Mouse (Mus musculus) common myeloid progenitor, adult 5-6 weeks (primary cell): ENCODE data around the gene Metrnl. TPM values are rescaled to one million over a fixed set of nuclear protein-coding genes. Genes with fewer than 3 reads are reported as not detected.

Experiments used
- ATAC-seq: replicated peaks from 2 replicates; pipeline ENCODE4 v1.8.0; 2016; ENCODE audit warnings: low read depth, mild to moderate bottlenecking, moderate TSS enrichment, inconsistent platforms; ENCODE audit not compliant: poor library complexity, severe bottlenecking
- total RNA-seq: library from RNA; stranded (forward); fragments of 200-1000, 187-1606 nt; gene quantifications from 2 replicates; pipeline ENCODE4 v1.2.3, GENCODE M21; 2017

Gene Metrnl
- total RNA-seq, 1 experiment from 2014 or later: 2.4 TPM

- no peak for ATAC-seq
Measured at GRCm38 (mm10) chr11:121683243-121683642, 18.1 kb upstream of the Metrnl start.

DNA sequence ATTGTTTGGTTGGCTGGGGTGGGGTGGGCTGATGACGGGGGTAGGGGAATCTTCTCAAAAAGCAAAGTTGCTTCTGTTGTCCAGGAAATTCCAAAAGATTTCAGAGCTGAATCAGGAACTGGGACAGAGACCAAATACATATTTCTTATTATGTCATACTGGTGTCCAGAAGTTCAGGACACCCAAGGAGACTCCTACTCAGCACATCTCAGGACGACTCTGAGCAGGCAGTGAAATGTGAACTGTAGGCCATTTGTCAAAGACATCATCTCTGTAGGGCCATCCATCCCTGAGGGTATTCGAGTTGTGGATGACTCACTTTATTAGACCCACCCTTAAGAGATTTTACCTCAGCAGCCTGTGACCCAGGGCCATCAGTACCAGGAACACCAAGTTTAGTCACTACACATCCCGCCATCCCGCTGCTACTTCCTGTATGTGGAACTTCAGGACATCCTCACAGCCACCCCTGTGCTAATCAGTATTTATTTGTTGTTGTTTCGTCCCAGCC lies 15.8 kb upstream of the Metrnl start:
- no peak for ATAC-seq

- ATAC-seq: no peak
Measured at GRCm38 (mm10) chr11:121686091-121686490, 15.3 kb upstream of the Metrnl start.

DNA sequence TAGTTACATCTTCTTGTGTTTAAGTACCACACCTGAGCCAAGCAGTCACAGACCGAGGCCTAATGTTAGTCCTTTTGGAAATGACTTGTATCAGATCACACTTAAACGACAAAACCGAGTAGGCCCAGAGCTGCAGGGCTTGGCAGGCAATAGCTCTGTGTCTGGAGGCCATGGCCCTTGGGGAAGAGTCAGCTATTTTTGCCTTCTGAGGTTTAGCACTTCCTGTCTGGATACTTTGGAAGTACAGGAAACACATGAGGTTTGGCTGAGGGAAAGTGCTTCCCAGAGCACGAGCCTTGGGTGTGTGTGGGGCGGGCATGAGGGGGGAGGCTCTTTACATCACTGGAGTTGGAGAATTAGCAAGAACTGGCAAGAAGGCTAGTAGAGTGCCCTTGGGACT lies 14.7 kb upstream of the Metrnl start:
- 0 out of 2 replicates have a peak, but pooled peaks have one; percentile 14 for ATAC-seq

GRCm38 (mm10) chr11:121688024-121688423 lies 13.3 kb upstream of the Metrnl start:
- peak; percentile 39 for ATAC-seq

GRCm38 (mm10) chr11:121695304-121696064 lies 5.9 kb upstream of the Metrnl start:
- peak; percentile 55 for ATAC-seq

GRCm38 (mm10) chr11:121697271-121697670 lies 4.1 kb upstream of the Metrnl start:
- ATAC-seq: no peak

DNA sequence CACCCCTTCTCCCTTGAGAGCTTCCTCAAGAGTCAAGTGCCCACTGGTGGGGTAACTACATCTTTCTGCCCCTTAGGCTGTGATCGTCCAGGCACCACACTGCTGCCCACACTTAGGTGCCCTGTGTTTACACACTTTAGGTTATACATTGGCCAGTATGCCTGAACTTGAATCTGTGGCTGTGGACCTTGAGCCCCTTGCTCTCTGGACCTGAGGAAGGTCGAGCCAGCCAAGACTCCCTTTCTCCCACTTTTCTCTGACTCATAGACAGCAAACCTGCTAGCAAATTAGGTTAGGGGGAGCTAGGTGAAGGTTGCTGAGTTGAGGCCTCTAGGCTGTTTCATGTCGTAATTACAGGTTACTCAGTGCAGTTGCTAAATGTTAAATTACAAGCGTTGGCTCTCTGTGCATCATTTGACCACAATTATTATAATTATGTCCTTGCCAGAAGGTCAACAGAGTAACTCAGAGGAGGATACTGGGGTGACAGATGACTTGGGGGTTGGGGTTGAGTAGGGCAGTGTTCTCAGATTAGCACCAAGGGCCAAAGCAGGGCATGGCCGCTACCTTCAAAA lies 2.9 kb upstream of the Metrnl start:
- no peak for ATAC-seq

DNA sequence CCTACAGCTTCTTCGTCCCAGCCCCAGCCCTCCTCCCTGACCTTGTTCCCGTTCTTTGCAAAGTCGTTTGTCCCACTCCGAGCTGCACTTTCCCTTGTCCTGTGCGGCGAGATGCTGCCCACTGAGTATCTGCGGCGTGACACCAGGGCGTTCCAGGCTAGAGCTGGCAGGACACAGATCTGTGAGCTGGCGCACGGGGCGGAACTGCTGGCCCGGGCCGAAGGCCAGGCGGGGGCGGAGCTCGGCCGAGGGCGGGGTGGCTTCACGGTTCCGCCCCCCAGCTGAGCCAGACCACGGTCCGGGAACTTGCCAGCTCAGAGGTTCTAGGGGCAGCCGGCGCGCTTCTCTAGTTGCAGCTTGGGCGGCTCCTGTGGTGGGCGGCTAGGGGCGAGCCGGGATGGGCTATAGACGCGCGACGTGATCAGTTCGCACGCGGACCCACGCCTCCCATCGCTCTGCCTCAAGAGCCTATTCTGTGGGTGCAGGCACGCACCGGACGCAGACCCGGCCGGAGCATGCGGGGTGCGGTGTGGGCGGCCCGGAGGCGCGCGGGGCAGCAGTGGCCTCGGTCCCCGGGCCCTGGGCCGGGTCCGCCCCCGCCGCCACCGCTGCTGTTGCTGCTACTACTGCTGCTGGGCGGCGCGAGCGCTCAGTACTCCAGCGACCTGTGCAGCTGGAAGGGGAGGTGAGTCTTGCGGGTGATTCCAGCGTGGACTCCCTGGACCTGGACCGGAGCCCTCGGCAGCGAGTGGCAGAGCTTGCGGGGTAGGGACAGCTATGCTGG lies 959 bp downstream of the Metrnl start:
- ATAC-seq: peak; percentile 66

- ATAC-seq: peak; percentile 36
Measured at GRCm38 (mm10) chr11:121702895-121703618, 1.7 kb downstream of the Metrnl start.

DNA sequence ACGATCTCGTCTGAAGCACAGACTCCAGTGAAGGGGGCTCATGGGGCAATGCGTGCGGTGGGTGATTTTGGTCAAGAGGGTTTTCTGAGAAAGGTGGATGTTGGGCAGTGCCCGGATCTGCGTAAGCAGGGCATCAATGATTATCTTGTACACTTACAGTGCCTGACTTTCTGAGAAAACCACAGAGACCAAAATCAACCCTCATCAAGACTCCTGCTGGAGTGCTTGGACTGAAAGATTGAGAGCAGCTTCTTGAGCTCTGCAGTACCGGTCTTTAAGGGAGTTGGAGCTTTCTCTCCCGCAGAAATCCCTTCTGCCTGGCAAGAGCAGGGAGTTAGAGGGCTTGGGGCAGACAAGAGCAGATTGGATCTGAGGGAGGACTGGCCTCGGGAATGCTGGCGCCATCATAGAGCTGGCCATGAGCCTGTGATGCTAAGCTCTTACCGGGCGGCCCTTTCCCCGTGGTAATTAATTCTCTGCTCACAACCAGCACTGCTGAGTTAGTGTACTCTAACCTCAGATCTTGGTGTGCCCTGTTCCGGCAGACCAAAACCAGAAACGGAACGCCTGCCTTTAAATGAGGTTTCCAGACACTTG lies 2.4 kb downstream of the Metrnl start:
- ATAC-seq: peak; percentile 12

DNA sequence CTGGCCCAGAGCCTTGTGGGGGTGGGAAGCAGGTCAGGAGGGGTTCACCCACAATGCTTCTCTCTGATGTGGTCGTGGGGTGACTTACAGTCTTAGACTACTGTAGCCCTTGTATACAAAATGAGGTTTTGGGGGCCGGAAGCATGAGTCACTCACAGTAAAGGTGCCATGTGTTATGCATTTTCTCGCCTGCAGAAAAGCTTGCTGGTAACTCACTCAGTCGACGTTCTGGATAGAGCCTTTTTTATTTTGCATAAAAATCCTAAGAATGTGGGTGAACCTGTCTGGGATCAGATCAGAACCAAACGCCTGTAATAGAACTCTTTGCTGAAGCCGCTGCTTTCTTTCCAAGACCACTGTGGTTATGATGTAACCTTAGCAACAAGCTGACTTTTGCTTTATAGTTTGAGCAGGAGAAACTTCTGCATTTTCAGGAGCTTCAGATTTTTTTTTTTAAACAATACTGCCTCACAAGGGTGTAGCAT lies 5.2 kb downstream of the Metrnl start:
- peak; percentile 60 for ATAC-seq

DNA sequence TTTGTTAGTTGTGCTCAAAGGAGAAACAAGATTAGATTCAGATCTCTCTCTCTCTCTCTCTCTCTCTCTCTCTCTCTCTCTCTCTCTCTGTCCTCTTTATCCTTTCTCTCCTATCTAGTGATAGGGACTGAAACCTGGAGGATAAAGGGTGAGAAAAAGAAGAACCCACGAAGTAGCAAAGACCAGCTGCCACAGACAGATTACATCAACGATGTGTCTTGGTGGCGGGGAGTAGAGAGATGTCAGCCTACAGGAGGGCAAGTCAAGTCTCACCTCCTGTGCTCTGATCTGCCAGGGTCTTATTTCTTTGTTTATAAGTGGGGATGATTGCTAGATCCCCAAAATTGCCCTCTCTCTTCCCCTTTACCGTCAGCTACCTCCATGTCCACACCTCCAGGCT lies 7.9 kb downstream of the Metrnl start:
- ATAC-seq: no peak

GRCm38 (mm10) chr11:121710245-121710644 lies 8.9 kb downstream of the Metrnl start:
- ATAC-seq: no peak

- ATAC-seq: no peak
Measured at GRCm38 (mm10) chr11:121712987-121713386, 11.6 kb downstream of the Metrnl start.

GRCm38 (mm10) chr11:121713569-121713968 lies 12.2 kb downstream of the Metrnl start:
- no peak for ATAC-seq

DNA sequence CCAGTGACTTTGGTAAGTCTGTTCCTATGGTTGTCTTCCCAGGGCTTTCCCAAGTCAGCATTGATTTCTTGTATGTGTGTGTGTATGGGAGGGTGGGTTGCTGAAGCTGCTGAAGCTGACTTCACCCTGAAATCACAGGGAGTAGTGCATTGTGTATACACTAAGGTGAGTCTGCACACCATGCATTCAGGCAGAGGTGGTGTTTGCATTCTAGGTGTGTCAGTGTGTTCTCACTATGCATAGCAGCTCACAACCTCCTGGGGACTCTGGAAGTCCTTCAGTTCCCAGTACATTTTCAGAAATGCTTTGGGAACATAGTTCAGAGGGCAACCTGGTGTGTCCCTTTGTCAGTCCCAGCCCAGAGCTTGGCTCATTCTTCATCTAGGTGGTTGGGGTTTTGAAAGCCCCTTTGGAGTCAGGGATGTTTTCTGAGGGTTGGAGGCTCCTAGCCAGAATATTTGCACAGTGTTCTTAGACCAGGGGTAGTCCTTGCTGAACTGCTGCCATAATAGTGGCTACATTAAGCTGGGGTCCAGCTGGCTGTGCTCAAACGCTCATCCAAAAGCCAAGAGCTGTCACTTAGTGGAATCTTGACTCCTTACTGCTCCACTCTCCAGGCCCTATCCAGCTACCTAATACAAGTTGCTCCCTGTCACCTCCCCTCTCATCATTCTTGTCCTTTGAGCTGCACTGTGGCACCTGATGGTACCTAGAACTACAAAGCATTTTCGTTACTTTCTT lies 13.6 kb downstream of the Metrnl start:
- ATAC-seq: no peak

- no peak for ATAC-seq
Measured at GRCm38 (mm10) chr11:121717724-121718123, 16.4 kb downstream of the Metrnl start.

DNA sequence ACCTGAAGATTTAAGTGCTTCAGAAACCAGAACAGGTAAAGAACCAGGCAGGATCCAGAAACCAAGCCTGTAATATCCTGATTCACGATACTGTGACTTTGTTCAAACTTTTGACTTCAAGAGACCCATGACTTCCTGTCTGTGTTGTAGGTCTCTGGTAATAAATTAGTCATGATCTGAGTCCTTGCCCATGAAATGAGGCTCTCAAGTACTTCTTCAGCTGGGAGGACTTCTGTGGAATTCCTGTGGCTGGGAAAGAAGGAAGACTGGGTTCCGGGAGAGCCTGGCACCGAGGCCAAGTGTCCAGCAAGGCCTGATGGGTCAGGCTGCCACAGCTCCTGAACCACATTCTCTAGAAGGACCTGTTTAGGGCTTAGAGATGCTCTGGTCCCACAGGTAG lies 19.4 kb downstream of the Metrnl start:
- no peak for ATAC-seq
